Mouse (Mus musculus) lung, postnatal 0 days (tissue): ENCODE results near the gene Ttc4.

ENCODE experiments used
- CTCF ChIP-seq: IDR thresholded peaks from 2 replicates; pipeline ENCODE4 v1.5.1; 2016; ENCODE audit warnings: antibody characterized with exemption, mild to moderate bottlenecking
- EP300 ChIP-seq: IDR thresholded peaks from 2 replicates; pipeline ENCODE4 v1.6.1; 2016; ENCODE audit warnings: antibody characterized with exemption, mild to moderate bottlenecking, control low read depth

GRCm38 (mm10) chr4:106664697-106665096 is 14.0 kb downstream of the Ttc4 start:
- TF ChIP-seq EP300 (no peak), CTCF (no peak)
